Mouse (Mus musculus): ENCODE data around the gene Sipa1l3. TPM values are rescaled to one million over a fixed set of nuclear protein-coding genes. Genes with fewer than 3 reads are reported as not detected.

Sipa1l3 gene
- polyA plus RNA-seq, 1 experiment = 71.5 TPM

- no peaks in the 10 kb centered on the region; the same call in 1 of the 2 replicates for H3K27me3 ChIP-seq (ENCODE audit: control insufficient read depth, insufficient read depth, low read length)
Measured at GRCm38 (mm10) chr7:29307350-29308104, 210.9 kb downstream of the Sipa1l3 start.

GRCm38 (mm10) chr7:29306619-29307018 lies 211.8 kb downstream of the Sipa1l3 start:
- Histone ChIP-seq H3K27me3 (ENCODE audit: control insufficient read depth, insufficient read depth, low read length) (no peaks in the 10 kb centered on the region; the same call in 1 of the 2 replicates), H3K27ac (ENCODE audit: control insufficient read depth, insufficient read depth, low read depth, low read length) (no peak overlapping the region), H3K4me3 (ENCODE audit: control insufficient read depth, low read depth, low read length) (no peak overlapping the region), H3K36me3 (ENCODE audit: control insufficient read depth, insufficient read depth, low read length) (no peaks in the 10 kb centered on the region), H3K4me1 (ENCODE audit: control insufficient read depth, insufficient read depth, low read length) (peaks cover 41% of the 10 kb centered on the region)
- TF ChIP-seq POLR2A (IDR thresholded peaks at IDR 0.05; ENCODE audit: control insufficient read depth, low read depth, low read length) = no peak
- no peak for TF ChIP-seq CTCF (IDR thresholded peaks at IDR 0.05; ENCODE audit: control insufficient read depth, insufficient read depth, insufficient replicate concordance, low read depth, low read length)

More at GRCm38 (mm10) chr7:29307350-29308104, 210.9 kb downstream of the Sipa1l3 start:
- peaks cover 41% of the 10 kb centered on the region for H3K4me1 ChIP-seq (ENCODE audit: control insufficient read depth, insufficient read depth, low read length)
- peak overlapping the region; percentile 79 for H3K4me3 ChIP-seq (ENCODE audit: control insufficient read depth, low read depth, low read length)
- H3K27ac ChIP-seq (ENCODE audit: control insufficient read depth, insufficient read depth, low read depth, low read length) = peak overlapping the region; percentile 78
- H3K36me3 ChIP-seq (ENCODE audit: control insufficient read depth, insufficient read depth, low read length) = no peaks in the 10 kb centered on the region
- TF ChIP-seq POLR2A (IDR thresholded peaks at IDR 0.05; ENCODE audit: control insufficient read depth, low read depth, low read length) (0 out of 2 replicates have a peak, but pooled peaks have one; percentile 30), CTCF (IDR thresholded peaks at IDR 0.05; ENCODE audit: control insufficient read depth, insufficient read depth, insufficient replicate concordance, low read depth, low read length) (no peak)

- H3K27ac ChIP-seq (ENCODE audit: control insufficient read depth, insufficient read depth, low read depth, low read length) = no peak overlapping the region
- no peaks in the 10 kb centered on the region for H3K36me3 ChIP-seq (ENCODE audit: control insufficient read depth, insufficient read depth, low read length)
- no peak overlapping the region for H3K4me3 ChIP-seq (ENCODE audit: control insufficient read depth, low read depth, low read length)
- TF ChIP-seq POLR2A (IDR thresholded peaks at IDR 0.05; ENCODE audit: control insufficient read depth, low read depth, low read length) (no peak), CTCF (IDR thresholded peaks at IDR 0.05; ENCODE audit: control insufficient read depth, insufficient read depth, insufficient replicate concordance, low read depth, low read length) (no peak)
- H3K27me3 ChIP-seq (ENCODE audit: control insufficient read depth, insufficient read depth, low read length) = no peaks in the 10 kb centered on the region; the same call in 1 of the 2 replicates
- peaks cover 42% of the 10 kb centered on the region for H3K4me1 ChIP-seq (ENCODE audit: control insufficient read depth, insufficient read depth, low read length)
Measured at GRCm38 (mm10) chr7:29306108-29306507, 212.3 kb downstream of the Sipa1l3 start.

GRCm38 (mm10) chr7:29305263-29305988 lies 213.0 kb downstream of the Sipa1l3 start:
- no peaks in the 10 kb centered on the region; the same call in 1 of the 2 replicates for H3K27me3 ChIP-seq (ENCODE audit: control insufficient read depth, insufficient read depth, low read length)
- H3K4me1 ChIP-seq (ENCODE audit: control insufficient read depth, insufficient read depth, low read length) = peaks cover 43% of the 10 kb centered on the region
- no peak overlapping the region for H3K27ac ChIP-seq (ENCODE audit: control insufficient read depth, insufficient read depth, low read depth, low read length)
- no peak overlapping the region for H3K4me3 ChIP-seq (ENCODE audit: control insufficient read depth, low read depth, low read length)
- H3K36me3 ChIP-seq (ENCODE audit: control insufficient read depth, insufficient read depth, low read length) = no peaks in the 10 kb centered on the region
- TF ChIP-seq CTCF (IDR thresholded peaks at IDR 0.05; ENCODE audit: control insufficient read depth, insufficient read depth, insufficient replicate concordance, low read depth, low read length) (no peak), POLR2A (IDR thresholded peaks at IDR 0.05; ENCODE audit: control insufficient read depth, low read depth, low read length) (no peak)

- Histone ChIP-seq H3K27ac (ENCODE audit: control insufficient read depth, insufficient read depth, low read depth, low read length) (no peak overlapping the region), H3K27me3 (ENCODE audit: control insufficient read depth, insufficient read depth, low read length) (no peaks in the 10 kb centered on the region; the same call in 1 of the 2 replicates), H3K4me1 (ENCODE audit: control insufficient read depth, insufficient read depth, low read length) (peaks cover 41% of the 10 kb centered on the region), H3K36me3 (ENCODE audit: control insufficient read depth, insufficient read depth, low read length) (no peaks in the 10 kb centered on the region), H3K4me3 (ENCODE audit: control insufficient read depth, low read depth, low read length) (peak overlapping the region; percentile 76)
- TF ChIP-seq POLR2A (IDR thresholded peaks at IDR 0.05; ENCODE audit: control insufficient read depth, low read depth, low read length) = no peak
Measured at GRCm38 (mm10) chr7:29304463-29305262, 213.8 kb downstream of the Sipa1l3 start.

- no peak for TF ChIP-seq CTCF (IDR thresholded peaks at IDR 0.05; ENCODE audit: control insufficient read depth, insufficient read depth, insufficient replicate concordance, low read depth, low read length)
- peak; percentile 71 for TF ChIP-seq POLR2A (IDR thresholded peaks at IDR 0.05; ENCODE audit: control insufficient read depth, low read depth, low read length)
- Histone ChIP-seq H3K36me3 (ENCODE audit: control insufficient read depth, insufficient read depth, low read length) (no peaks in the 10 kb centered on the region), H3K27me3 (ENCODE audit: control insufficient read depth, insufficient read depth, low read length) (no peaks in the 10 kb centered on the region; the same call in 1 of the 2 replicates), H3K27ac (ENCODE audit: control insufficient read depth, insufficient read depth, low read depth, low read length) (peak within 1 kb of the TSS; percentile 95), H3K4me3 (ENCODE audit: control insufficient read depth, low read depth, low read length) (peak within 1 kb of the TSS; percentile 76), H3K4me1 (ENCODE audit: control insufficient read depth, insufficient read depth, low read length) (peaks cover 33% of the 10 kb centered on the region)
Measured at GRCm38 (mm10) chr7:29303738-29304462, 214.5 kb downstream of the Sipa1l3 start, which contains the start of gene Dpf1. Gene Dpf1, plus strand, starts transcription at chr7:29303951.

Data from testis, adult 2 months (tissue).